Mouse (Mus musculus): ENCODE measurements around the gene Nfix.

DNA sequence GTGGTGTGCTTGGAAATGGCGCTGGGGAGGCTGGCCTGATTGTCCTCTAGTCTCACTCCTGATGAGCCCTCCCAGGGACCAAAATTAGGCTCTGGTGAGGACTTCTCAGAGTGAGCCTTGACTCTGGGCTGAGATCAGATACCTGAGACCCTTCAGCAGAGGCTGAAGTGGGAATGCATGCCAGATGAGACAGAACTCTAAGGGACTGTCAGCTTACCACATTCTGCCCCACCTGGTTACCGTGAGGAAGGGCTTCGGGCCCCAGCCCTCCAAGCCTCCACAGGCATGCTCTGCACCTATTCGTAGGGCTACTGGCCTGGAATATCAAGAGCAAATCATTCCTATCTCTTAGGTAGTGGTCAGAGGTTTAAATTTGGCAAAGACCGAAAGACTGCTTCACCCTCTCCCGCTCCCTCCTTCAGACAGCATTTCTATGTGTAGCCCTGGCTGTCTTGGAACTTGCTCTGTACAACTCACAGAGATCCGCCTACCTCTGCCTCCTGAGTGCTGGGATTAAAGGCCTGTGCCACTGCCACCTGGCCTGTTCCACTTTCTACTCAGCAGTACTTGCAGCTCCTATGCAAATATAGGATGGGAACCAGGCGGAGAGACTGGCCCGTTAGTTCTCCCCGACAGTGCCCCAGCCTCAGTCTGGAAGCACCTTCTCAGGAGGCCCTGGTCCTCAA lies 61.3 kb downstream of the Nfix start:
- TF ChIP-seq CTCF (IDR thresholded peaks at IDR 0.05; ENCODE audit: borderline replicate concordance, control insufficient read depth, extremely low read depth, insufficient read depth, low read length, poor library complexity) (no peak), POLR2A (IDR thresholded peaks at IDR 0.05; ENCODE audit: control insufficient read depth, extremely low read depth, insufficient read depth, low read length, poor library complexity) (no peak)

Measured in thymus, adult 2 months (tissue).